Mouse (Mus musculus): ENCODE measurements around the gene Slc7a14. TPM values are rescaled to one million over a fixed set of nuclear protein-coding genes. Genes with fewer than 3 reads are reported as not detected.

Gene Slc7a14
- total RNA-seq, 2 experiments from 2014 or later = 0.07 TPM; not detected in 1

DNA sequence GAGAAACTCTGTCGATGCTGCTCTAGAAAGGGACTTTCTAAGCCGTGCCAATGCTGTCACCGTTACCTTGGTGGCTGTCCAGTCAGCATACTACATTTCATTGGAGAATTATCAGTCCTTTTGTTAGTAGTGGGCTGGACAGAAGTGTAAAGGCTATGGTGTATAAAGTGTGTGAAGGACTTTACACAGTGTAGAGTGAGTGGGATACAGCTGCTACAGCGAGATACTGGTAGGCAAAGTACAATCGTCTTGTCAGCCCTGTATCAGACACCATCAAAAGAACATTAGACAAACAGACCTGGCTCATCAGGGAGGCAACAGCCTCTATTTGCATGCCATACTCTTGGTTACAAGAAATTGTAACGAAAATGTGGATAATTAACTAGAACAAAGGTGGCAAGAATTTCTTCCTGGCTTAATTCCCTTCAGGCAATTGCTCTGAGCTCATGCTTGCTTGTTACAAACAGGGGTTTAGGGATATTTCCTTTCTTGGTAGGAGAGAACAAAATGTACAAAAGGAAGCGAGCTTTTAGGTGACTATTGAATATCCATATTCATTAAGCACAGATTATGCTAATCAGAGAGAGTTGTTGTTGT is 48.7 kb downstream of the Slc7a14 start:
- no peak for ATAC-seq (replicated peaks; ENCODE audit: poor library complexity)

- no peak for ATAC-seq (replicated peaks; ENCODE audit: poor library complexity)
Observed at GRCm38 (mm10) chr3:31260964-31261346, 49.2 kb downstream of the Slc7a14 start.

DNA sequence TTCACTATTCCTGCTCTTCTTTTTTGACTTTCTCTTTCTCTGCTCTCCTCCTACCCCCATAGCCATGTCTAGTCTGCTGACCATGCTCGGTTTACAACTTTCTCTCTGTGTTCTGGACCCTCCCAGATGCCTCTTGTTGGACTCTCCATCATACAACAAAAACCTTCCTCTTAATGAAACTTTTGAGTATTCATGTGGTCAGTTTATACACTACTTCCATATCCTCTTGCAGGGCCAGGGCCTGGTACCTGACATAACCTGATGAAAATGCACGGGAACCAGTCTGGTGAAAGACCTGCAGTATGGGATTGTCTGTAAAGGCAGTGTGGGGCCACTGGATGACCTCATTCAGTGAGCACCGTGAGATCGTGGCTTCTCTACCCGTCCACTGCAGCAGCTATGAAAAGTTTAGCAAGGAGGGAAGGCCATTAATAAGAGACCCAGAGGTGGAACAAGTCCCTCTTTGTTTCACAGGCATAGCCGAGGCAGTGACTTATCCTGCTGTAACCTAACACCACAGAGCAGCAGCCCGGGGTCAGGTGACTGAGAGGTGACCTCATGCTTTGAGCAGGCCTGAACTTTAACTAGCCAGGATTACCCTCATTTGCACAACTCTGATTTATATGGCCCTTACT is 49.7 kb downstream of the Slc7a14 start:
- no peak for ATAC-seq (replicated peaks; ENCODE audit: poor library complexity)

- ATAC-seq (replicated peaks; ENCODE audit: poor library complexity) = peak; percentile 61
Observed at GRCm38 (mm10) chr3:31259553-31260255, 50.5 kb downstream of the Slc7a14 start.

DNA sequence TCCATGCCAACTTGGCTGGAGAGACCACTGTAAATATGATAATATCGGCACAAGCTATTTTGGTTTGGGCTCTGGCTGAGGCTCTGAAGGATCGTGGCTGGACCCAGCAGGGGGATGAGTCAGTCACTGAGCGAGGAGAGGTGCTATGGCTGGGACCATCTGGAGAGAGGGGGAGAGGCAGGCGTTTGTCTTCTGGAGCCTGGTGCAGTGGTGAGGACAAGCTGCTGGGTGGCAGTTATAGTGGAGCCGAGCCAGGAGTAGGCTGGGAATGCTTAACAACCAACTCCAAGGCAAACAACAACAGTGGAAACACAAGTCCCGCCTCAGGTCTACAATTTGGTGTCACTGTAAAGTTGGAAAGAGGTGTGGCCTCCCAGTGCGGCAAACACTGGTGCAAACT is 55.8 kb downstream of the Slc7a14 start:
- no peak for ATAC-seq (replicated peaks; ENCODE audit: poor library complexity)

DNA sequence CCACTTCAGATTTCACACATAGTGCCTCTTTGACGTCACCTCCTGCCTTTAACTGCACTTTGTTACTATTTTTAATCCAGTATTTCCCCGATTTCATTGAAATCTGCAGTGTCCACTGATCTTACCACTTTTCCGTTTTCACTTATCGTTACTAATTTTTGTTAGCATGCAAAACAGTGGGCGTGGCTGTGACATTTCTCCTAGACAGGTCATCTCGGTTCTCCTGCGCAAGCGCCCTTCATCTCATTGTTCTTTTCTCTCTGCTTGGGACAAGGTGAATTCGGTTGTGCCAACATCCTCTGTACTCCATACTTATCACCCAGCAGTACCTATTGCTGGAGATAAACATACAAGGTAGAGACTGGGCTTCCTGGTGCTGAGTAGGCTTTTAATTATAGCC is 56.3 kb downstream of the Slc7a14 start:
- no peak for ATAC-seq (replicated peaks; ENCODE audit: poor library complexity)

DNA sequence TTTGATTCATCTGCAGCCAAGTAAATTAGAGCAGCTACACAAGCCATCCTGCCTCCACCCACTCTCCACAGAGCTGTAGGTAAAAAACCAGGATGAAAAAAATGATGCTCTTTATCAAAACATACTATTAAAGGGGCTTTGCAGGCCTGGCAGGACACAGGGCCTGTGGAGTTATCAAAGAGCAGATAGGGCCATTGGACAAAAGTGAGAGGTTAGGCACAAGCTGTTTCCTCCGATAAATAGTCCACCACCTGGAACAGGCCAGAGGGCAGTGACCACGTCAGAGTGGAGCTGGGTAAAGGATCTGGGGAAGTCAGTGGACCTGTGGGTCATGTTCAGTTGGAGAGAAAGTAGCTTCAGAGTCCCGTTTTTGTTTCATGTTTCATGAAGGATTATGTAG is 57.6 kb downstream of the Slc7a14 start:
- ATAC-seq (replicated peaks; ENCODE audit: poor library complexity) = no peak

GRCm38 (mm10) chr3:31243478-31243877 is 66.7 kb downstream of the Slc7a14 start:
- no peak for ATAC-seq (replicated peaks; ENCODE audit: poor library complexity)

- no peak for ATAC-seq (replicated peaks; ENCODE audit: poor library complexity)
Observed at GRCm38 (mm10) chr3:31240840-31241239, 69.3 kb downstream of the Slc7a14 start.

DNA sequence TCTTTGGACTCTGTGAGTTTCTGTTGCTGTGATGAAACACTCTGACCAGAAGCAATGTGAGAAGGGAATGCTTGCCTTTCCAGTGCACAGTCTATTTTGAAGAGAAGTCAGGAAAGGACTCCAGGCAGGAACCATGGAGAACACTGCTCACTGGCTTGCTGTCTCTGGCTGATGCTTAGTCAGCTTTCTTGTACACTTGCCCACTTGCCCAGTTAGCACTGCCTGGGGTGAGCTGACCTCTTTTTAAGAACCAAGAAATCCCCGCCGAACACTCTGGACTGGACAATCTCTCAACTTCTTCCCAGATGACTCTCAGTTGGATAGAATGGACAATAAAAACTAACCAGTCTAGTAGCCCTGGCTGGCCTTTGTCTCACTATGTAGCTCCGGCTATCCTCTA is 70.5 kb downstream of the Slc7a14 start:
- ATAC-seq (replicated peaks; ENCODE audit: poor library complexity) = no peak

DNA sequence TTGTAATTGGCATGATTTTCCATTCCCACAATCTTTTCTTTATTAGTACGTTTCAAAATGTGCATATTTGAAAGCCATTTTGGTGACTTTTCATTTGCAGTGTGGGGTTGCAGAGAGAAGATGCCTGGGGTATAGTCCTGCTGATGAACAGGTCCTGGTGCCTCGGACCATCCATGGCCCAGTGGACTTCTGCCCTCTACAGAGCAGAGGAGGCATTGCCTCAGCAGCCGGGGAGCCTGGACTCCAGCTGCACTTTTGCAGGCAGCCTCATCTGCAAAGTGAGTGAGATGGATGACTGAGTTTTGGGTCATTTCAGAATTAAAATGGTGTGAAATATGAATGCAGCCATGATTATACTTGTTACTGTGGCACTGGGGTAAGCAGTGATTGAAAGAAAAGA is 72.2 kb downstream of the Slc7a14 start:
- ATAC-seq (replicated peaks; ENCODE audit: poor library complexity) = 0 out of 2 replicates have a peak, but pooled peaks have one; percentile 34

DNA sequence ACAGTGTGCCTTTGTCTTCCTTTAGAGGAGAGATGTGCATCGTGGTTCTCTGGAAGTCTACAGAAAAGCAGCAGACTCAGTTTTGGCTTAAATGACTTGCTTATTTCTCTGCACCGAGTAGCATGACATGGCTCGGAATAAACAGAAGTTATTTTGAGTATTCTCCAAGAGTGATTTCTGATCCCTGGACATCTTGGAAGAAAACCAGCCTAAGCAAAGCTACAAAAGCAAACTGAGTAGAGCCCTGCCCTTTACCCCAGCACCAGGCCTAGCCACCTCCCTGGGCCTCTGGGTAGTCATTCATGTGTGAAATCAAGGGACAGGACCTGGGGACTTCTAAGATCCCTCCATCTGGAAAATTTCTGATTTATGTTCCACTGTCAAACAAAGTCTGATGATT is 74.0 kb downstream of the Slc7a14 start:
- ATAC-seq (replicated peaks; ENCODE audit: poor library complexity) = no peak

- no peak for ATAC-seq (replicated peaks; ENCODE audit: poor library complexity)
Observed at GRCm38 (mm10) chr3:31234356-31234755, 75.8 kb downstream of the Slc7a14 start.

DNA sequence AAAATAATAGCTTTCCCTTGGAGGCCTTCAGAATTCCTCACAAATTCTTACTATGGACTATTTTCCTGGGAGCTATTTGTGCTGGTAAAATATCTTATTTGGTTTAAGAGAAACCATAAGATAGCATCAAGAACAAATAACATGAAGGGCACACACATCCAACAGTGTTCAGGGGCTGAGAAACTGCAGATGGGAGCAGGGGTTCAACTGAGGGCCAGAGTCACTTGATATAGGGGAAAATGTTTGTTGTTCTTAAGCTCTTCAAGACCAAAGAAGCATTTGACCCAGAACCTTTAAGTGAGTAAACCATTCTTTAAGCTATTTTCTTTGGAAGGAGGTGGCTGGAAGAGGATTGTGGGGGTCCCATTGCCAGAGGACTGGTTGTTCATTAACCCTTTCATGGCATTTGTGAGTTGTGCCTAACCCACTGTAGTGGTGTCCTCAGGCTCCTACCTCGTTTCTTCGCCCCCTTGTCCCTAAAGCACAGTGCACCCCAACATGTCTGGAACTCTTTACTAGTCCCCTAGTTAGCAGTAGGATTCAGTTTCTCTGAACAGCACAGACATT is 76.3 kb downstream of the Slc7a14 start:
- ATAC-seq (replicated peaks; ENCODE audit: poor library complexity) = no peak

DNA sequence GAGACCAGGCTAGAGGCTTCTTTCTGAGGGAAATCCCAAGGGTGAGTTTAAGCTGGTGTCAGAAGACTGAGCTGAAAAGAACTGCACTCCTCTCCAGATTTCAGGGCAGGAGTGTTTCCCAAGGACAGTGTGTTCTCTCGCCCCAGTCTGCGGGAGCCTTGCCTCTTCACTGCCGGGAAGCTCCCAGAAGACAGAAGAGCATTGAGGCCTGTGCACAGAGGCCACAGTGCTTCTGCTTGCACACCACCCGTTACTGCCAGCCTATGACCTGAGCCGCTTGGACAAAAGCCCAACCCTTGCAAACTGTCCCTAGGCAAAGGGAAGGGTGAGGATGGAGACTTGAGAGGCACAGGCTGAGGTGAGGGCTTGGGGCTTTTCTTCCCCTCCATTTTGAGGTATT is 80.9 kb downstream of the Slc7a14 start:
- ATAC-seq (replicated peaks; ENCODE audit: poor library complexity) = no peak

GRCm38 (mm10) chr3:31228487-31228886 is 81.7 kb downstream of the Slc7a14 start:
- no peak for ATAC-seq (replicated peaks; ENCODE audit: poor library complexity)

- ATAC-seq (replicated peaks; ENCODE audit: poor library complexity) = no peak
Observed at GRCm38 (mm10) chr3:31223551-31223950, 86.6 kb downstream of the Slc7a14 start.

GRCm38 (mm10) chr3:31220040-31220439 is 90.1 kb downstream of the Slc7a14 start:
- ATAC-seq (replicated peaks; ENCODE audit: poor library complexity) = no peak

DNA sequence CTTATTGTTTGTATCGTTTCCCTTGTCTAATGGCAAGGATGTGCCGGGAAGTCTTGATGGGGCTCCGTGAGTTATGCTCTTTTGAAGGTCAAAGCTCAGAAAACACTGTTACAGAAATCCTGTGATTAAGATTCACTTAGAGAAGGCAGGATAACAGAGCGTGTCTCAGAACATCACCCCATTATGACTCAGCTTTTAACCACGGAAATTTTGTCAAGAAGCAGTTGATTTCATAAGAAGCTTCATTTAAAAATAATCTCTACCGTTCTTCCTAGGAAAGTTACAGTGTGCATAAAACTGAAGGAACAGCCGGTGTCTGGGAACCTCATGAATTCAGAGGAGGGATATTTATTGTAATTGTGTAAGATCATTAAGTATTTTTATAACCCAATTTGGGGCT is 90.7 kb downstream of the Slc7a14 start:
- no peak for ATAC-seq (replicated peaks; ENCODE audit: poor library complexity)

DNA sequence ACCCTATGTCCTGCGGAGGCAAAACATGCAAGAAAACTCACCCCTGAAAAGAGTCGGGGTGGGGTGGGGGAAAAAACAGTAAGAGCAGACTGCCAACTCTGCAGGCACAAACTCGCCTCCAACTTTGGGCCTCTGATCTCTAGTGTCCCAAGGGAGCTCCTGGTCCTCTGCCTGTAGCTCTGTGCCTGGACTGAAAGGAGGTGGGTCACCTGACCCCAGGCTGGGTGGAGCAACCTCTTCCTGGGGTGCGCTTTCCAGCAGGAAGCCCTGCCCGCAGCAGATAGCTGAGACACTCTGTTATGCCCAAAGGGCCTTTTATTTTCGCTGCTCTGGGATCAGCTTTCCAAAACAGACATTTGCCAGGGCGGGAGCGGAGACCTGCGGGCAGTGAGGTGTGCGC is 92.7 kb downstream of the Slc7a14 start:
- ATAC-seq (replicated peaks; ENCODE audit: poor library complexity) = no peak

DNA sequence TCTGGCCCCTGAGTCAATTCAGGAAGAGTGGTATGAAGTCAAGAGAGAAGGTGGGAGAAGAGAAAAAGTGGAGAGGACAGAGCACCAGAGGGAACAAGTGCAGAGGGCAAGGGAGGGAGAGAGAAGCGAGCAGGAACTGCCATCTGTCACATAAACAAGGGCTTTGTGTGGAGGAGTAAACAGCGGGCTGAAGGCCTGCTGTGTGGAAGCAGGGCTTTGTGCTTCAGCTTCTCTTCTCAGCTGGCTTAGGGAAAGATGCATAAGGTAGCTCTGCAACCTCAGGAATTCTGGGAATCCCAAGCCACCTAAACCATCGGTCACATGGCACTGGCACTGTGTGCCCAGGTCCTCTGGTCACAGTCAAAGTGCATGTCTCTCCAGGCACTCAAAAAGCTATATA is 96.4 kb downstream of the Slc7a14 start:
- no peak for ATAC-seq (replicated peaks; ENCODE audit: poor library complexity)

Data from megakaryocyte progenitor cell, adult 5-6 weeks (primary cell).